Mouse (Mus musculus): ENCODE measurements around the gene Mrps6. TPM values are rescaled to one million over a fixed set of nuclear protein-coding genes. Genes with fewer than 3 reads are reported as not detected.

Mrps6 gene
- polyA plus RNA-seq, 1 experiment from 2014 or later, result 190 TPM

DNA sequence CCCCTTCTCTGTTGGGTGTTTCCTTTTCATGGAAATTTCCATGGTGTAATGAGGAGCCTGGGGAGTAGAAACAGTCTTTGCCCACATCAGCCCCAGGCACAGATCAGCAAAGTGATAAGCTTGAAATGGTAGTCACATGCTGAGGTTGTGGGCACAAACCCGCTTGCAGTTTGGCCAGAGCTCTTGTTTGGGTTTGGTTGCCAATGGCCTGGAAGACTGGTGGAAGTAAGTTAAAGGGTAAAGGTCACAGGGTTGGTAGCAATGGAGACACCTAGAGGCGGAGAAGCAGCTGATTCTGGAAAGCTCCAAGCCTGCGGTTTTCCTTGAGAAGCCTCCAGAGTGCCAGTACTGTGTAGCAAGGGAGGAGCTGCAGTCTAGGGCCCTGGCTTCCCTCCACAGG, 47.6 kb downstream of the Mrps6 start:
- Histone ChIP-seq H3K27me3 (ENCODE audit: control insufficient read depth, insufficient read depth, low read length) (no peaks in the 10 kb centered on the region), H3K9me3 (ENCODE audit: control insufficient read depth, low read length) (no peaks in the 10 kb centered on the region), H3K4me3 (ENCODE audit: low read depth, low read length) (no peak overlapping the region), H3K27ac (ENCODE audit: low read depth, low read length) (no peak overlapping the region), H3K4me1 (ENCODE audit: control insufficient read depth, insufficient read depth, low read length) (no peaks in the 10 kb centered on the region), H3K36me3 (ENCODE audit: control insufficient read depth, insufficient read depth, low read length) (no peaks in the 10 kb centered on the region), H3K9ac (replicated peaks; ENCODE audit: low read depth, low read length) (no peak overlapping the region), H3K4me2 (ENCODE audit: low read depth, low read length) (no peak overlapping the region)
- WGBS, result 82% methylated on average over 3 of the region's 3 CpGs
- no peak for ATAC-seq (ENCODE audit: low read depth)

DNA sequence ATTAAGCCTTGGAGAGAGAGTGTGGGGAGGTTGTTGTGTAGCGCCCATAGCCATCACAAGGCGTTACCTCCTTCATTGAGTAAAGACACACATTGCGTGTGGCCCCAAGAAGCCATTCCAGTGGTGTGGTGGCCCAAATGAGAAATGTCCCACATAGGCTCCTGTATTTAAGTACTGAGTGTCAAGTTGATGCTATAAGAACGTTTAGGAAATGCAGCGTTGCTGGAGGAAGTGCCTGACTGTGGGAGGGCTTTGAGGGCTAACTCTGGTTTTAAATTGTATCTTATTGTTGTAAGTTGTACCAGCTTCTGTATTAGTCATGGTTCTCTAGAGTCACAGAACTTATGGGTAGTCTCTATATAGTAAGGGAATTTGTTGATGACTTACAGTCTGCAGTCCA, 49.3 kb downstream of the Mrps6 start:
- no peak overlapping the region for H3K4me3 ChIP-seq (ENCODE audit: low read depth, low read length)
- WGBS, result 90% methylated on average over 5 of the region's 5 CpGs
- no peak for ATAC-seq (ENCODE audit: low read depth)
- no peaks in the 10 kb centered on the region for H3K36me3 ChIP-seq (ENCODE audit: control insufficient read depth, insufficient read depth, low read length)
- no peak overlapping the region for H3K27ac ChIP-seq (ENCODE audit: low read depth, low read length)
- no peaks in the 10 kb centered on the region for H3K4me1 ChIP-seq (ENCODE audit: control insufficient read depth, insufficient read depth, low read length)
- H3K4me2 ChIP-seq (ENCODE audit: low read depth, low read length), result no peak overlapping the region
- no peaks in the 10 kb centered on the region for H3K9me3 ChIP-seq (ENCODE audit: control insufficient read depth, low read length)
- no peak overlapping the region for H3K9ac ChIP-seq (replicated peaks; ENCODE audit: low read depth, low read length)
- H3K27me3 ChIP-seq (ENCODE audit: control insufficient read depth, insufficient read depth, low read length), result no peaks in the 10 kb centered on the region

DNA sequence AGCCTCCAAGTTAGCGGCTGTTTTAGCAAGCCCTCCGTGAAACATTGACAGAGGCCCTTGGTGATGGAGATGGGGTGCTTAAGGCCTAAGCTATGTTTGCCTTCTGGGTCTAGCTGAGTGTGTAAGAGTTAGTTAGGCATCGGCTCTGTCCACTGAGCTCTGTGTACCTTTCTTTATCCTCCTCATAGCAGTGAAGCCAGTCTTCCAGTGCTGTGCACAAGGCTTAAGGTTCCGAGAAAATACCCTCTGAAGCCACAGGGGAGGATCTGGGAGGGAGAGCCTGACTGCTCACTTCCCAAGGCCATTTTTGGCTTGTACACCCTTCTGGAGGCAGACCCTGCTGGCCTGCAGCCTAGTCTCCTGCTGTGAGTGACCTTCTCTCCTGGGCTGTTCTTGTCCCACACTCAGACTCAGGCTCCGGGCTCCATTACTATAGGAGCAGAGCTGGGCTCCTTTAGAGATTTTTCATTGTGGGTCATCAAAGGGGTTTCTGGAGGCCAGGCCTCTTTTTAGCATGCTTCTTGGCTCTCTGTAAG, 56.7 kb downstream of the Mrps6 start:
- H3K4me3 ChIP-seq (ENCODE audit: low read depth, low read length), result no peak overlapping the region
- no peaks in the 10 kb centered on the region for H3K36me3 ChIP-seq (ENCODE audit: control insufficient read depth, insufficient read depth, low read length)
- no peak overlapping the region for H3K4me2 ChIP-seq (ENCODE audit: low read depth, low read length)
- H3K9me3 ChIP-seq (ENCODE audit: control insufficient read depth, low read length), result no peaks in the 10 kb centered on the region
- no peak; the same call in 1 of the 2 replicates for ATAC-seq (ENCODE audit: low read depth)
- H3K27me3 ChIP-seq (ENCODE audit: control insufficient read depth, insufficient read depth, low read length), result no peaks in the 10 kb centered on the region
- peaks cover 18% of the 10 kb centered on the region for H3K4me1 ChIP-seq (ENCODE audit: control insufficient read depth, insufficient read depth, low read length)
- H3K27ac ChIP-seq (ENCODE audit: low read depth, low read length), result peak overlapping the region; percentile 36; the same call in 1 of the 2 replicates
- H3K9ac ChIP-seq (replicated peaks; ENCODE audit: low read depth, low read length), result no peak overlapping the region
- 77% methylated on average over 5 of the region's 5 CpGs for WGBS

DNA sequence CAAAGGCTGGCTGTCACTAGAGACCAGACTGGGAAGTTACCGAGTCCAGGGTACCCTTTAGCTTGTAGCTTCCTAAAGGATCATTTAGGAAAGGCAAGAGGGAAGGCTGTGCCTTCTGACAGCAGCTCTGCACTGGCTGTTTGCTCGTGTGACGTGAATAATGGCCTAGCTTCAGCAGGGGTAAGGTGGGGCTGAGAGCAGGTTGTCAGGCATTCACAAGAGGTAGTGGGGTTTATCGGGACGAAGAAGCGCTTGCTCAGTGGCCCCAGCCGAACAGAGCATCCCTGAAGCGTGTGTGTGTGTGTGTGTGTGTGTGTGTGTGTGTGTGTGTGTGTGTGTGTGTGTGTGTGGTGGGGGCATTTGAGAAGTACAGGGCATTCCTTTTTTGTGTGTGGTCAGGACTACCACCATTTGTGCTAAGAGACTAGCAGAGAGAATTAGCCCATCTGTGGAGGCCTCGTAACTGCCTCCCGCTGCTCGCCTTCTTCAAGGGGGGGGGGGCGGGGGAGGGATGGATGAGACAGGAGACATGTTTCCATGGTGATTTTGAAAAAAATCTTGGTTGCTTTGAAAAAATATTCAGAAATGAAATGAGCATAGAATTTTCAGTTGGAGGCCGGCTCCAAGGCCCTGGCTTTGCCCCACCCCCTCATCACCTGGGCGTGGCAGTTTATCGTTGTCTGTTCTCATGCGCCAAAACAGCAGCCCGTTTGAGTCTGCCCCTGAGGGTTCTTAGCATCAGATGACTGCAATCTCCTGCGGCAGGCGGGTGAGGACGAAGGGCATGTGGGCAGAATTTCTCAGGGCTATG, 57.7 kb downstream of the Mrps6 start:
- peak overlapping the region; percentile 74 for H3K27ac ChIP-seq (ENCODE audit: low read depth, low read length)
- peak overlapping the region; percentile 35 for H3K4me2 ChIP-seq (ENCODE audit: low read depth, low read length)
- 0 out of 2 replicates have a peak overlapping the region, but pooled peaks have one; percentile 7 for H3K9ac ChIP-seq (replicated peaks; ENCODE audit: low read depth, low read length)
- 15% methylated on average over 19 of the region's 20 CpGs for WGBS
- no peaks in the 10 kb centered on the region for H3K36me3 ChIP-seq (ENCODE audit: control insufficient read depth, insufficient read depth, low read length)
- ATAC-seq (ENCODE audit: low read depth), result peak; percentile 60
- no peaks in the 10 kb centered on the region for H3K9me3 ChIP-seq (ENCODE audit: control insufficient read depth, low read length)
- H3K4me1 ChIP-seq (ENCODE audit: control insufficient read depth, insufficient read depth, low read length), result peaks cover 18% of the 10 kb centered on the region
- H3K4me3 ChIP-seq (ENCODE audit: low read depth, low read length), result no peak overlapping the region
- H3K27me3 ChIP-seq (ENCODE audit: control insufficient read depth, insufficient read depth, low read length), result no peaks in the 10 kb centered on the region

DNA sequence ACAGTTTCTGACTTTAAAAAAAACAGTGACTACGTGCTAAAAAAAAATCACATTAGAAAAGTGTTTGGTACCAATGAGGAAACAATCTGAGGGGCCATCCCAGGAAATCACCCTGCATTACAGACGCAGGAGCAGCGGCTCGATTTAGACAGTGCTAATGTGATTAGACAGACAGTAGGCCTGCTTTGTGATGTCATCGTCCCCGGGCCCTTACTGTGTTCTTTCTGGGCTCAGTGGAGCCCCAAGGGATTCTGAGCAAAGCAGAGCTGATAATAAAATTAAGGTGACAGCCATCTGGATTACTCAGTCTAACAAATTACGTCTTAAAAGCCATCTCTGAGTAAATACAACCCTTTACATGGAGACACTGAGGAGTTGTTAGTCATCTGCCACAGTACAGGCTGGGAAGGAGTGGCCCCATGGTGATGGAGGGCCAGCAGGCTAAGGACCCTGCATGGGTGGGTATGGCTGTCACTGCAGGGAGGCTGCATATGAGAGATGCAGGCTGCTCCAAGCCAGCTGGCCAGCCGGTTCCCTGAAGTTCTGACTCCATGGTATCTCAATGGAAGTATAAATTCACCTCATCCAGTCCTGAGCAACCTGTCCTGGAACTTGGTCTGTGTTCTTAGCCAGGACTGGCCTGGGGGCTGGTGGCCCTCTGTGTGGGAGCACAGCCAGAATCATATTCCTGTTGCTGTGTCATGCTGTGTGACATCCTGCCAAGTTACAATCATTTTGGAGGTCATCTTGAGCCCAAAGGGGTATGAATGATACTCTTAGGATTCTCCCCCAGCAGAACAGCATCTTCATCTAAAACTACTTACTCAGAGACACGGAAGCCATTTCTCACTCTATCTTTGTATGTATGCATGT, 59.5 kb downstream of the Mrps6 start:
- Histone ChIP-seq H3K4me2 (ENCODE audit: low read depth, low read length) (no peak overlapping the region), H3K4me3 (ENCODE audit: low read depth, low read length) (no peak overlapping the region), H3K9ac (replicated peaks; ENCODE audit: low read depth, low read length) (no peak overlapping the region), H3K27me3 (ENCODE audit: control insufficient read depth, insufficient read depth, low read length) (no peaks in the 10 kb centered on the region), H3K36me3 (ENCODE audit: control insufficient read depth, insufficient read depth, low read length) (no peaks in the 10 kb centered on the region), H3K27ac (ENCODE audit: low read depth, low read length) (no peak overlapping the region), H3K9me3 (ENCODE audit: control insufficient read depth, low read length) (no peaks in the 10 kb centered on the region), H3K4me1 (ENCODE audit: control insufficient read depth, insufficient read depth, low read length) (peaks cover 18% of the 10 kb centered on the region)
- WGBS, result 51% methylated on average over 9 of the region's 9 CpGs
- ATAC-seq (ENCODE audit: low read depth), result peak; percentile 47; the same call in 1 of the 2 replicates

DNA sequence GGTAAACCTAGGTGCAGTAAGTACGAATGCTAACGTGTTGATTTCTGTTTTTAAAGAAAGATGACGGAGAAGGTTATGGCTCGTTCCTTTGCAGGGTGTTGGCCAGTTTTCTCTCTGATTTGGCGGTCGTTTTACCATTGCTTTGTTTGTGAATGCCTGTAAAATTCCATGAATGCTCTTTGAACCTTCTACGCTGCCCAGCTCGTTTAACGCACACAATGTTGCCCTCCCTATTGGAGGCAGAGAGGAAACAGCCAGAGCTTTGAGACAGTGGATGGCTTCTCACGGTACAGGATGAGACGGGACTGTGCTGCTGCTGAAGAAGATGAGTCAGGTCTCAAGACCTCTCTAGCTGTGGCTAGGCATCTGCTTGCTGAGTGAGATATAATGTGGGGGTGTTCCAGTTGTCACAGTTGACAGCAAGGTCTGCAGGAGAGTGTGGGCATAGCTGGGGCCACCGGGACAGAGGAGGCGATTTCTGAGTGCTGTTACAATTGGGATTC, 61.0 kb downstream of the Mrps6 start:
- Histone ChIP-seq H3K9me3 (ENCODE audit: control insufficient read depth, low read length) (no peaks in the 10 kb centered on the region), H3K27me3 (ENCODE audit: control insufficient read depth, insufficient read depth, low read length) (no peaks in the 10 kb centered on the region), H3K9ac (replicated peaks; ENCODE audit: low read depth, low read length) (no peak overlapping the region), H3K4me2 (ENCODE audit: low read depth, low read length) (no peak overlapping the region), H3K4me3 (ENCODE audit: low read depth, low read length) (no peak overlapping the region), H3K27ac (ENCODE audit: low read depth, low read length) (no peak overlapping the region), H3K4me1 (ENCODE audit: control insufficient read depth, insufficient read depth, low read length) (peaks cover 18% of the 10 kb centered on the region), H3K36me3 (ENCODE audit: control insufficient read depth, insufficient read depth, low read length) (no peaks in the 10 kb centered on the region)
- ATAC-seq (ENCODE audit: low read depth), result no peak
- WGBS, result 45% methylated on average over 13 of the region's 13 CpGs

DNA sequence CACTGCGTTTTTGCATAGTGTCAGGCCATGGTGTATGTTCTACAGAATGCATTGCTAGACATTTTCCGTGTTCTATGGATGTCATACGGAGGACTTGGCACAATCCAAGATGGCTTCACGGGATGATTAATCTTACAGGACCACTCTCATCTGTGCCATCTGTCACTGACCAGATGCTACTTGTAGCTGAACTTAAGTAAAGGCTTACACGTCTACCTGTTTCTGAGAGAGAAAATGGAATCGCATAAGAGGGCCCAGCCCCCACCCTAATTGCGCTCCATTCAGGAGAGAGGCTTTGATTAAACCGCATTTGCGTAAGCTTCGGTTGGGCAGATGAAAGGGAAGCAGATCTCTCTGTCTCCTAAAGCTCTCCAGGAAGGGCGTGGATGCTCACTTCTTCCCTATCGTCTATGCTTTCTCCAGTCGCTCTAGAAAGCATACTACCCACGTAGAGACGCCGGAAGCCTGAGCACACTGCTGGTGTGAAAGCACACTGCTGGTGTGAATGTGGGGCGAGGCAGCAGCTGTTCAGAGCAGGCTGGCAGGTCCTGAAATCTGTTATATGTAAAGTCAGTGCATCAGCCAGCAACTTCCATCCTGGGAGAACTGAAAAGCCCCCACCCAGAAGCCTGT, 62.9 kb downstream of the Mrps6 start:
- H3K36me3 ChIP-seq (ENCODE audit: control insufficient read depth, insufficient read depth, low read length), result no peaks in the 10 kb centered on the region
- H3K27me3 ChIP-seq (ENCODE audit: control insufficient read depth, insufficient read depth, low read length), result no peaks in the 10 kb centered on the region
- H3K4me3 ChIP-seq (ENCODE audit: low read depth, low read length), result no peak overlapping the region
- WGBS, result 60% methylated on average over 17 of the region's 17 CpGs
- H3K4me2 ChIP-seq (ENCODE audit: low read depth, low read length), result no peak overlapping the region
- peaks cover 9% of the 10 kb centered on the region; the same call in 1 of the 2 replicates for H3K4me1 ChIP-seq (ENCODE audit: control insufficient read depth, insufficient read depth, low read length)
- no peak for ATAC-seq (ENCODE audit: low read depth)
- H3K9me3 ChIP-seq (ENCODE audit: control insufficient read depth, low read length), result no peaks in the 10 kb centered on the region
- no peak overlapping the region for H3K9ac ChIP-seq (replicated peaks; ENCODE audit: low read depth, low read length)
- H3K27ac ChIP-seq (ENCODE audit: low read depth, low read length), result no peak overlapping the region

DNA sequence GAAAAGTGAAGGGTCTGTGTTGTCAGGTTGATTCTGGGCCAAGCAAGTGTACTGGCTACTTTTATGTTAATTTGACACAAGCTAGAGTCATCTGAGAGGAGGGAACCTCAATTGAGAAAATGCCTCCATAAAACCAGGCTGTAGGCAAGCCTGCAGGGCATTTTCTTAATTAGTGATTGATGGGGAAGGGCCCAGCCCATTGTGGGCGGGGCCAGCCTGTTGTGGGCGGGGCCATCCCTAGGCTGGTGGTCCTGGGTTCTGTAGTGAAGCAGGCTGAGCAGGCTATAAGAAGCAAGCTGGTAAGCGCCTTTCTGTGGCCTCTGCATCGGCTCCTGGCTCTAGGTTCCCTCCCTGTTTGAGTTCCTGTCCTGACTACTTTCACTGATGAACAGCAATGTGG, 69.2 kb downstream of the Mrps6 start:
- Histone ChIP-seq H3K9me3 (ENCODE audit: control insufficient read depth, low read length) (no peaks in the 10 kb centered on the region), H3K27me3 (ENCODE audit: control insufficient read depth, insufficient read depth, low read length) (no peaks in the 10 kb centered on the region), H3K9ac (replicated peaks; ENCODE audit: low read depth, low read length) (no peak overlapping the region), H3K4me1 (ENCODE audit: control insufficient read depth, insufficient read depth, low read length) (no peaks in the 10 kb centered on the region), H3K27ac (ENCODE audit: low read depth, low read length) (no peak overlapping the region), H3K4me2 (ENCODE audit: low read depth, low read length) (no peak overlapping the region), H3K4me3 (ENCODE audit: low read depth, low read length) (no peak overlapping the region), H3K36me3 (ENCODE audit: control insufficient read depth, insufficient read depth, low read length) (no peaks in the 10 kb centered on the region)
- ATAC-seq (ENCODE audit: low read depth), result no peak
- WGBS, result 43% methylated on average over 4 of the region's 4 CpGs

Measured in neural tube, embryonic 14.5 days (tissue).